Comparison of ENCODE assay signal across 27 mouse cellular contexts in the genomic region with DNA sequence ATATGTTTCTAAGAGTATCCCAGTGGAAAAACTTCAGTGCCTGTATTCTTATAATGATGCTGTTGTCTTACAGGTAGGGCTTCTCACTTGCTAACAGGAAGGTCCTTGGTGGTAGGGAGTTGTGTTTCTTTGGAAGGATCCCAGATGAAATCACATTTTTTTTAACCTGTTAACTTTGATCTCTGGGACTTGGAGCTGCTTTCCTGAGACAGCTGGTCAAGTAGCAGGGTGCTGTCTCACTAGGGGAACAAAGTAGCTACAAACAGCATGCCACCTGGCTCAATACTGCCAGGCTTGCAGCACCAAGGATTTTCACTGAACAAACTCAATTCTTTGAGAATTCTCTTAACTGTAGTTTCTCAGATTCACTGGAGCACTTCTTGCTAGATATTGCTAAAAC. TPM values are rescaled to one million over a fixed set of nuclear protein-coding genes. Genes with fewer than 3 reads are reported as not detected.
A peak's percentile ranks its signal among the peaks of the same experiment; 100 is the strongest.
DNase-seq lines count a peak whose midpoint lies in the region; ATAC-seq lines count a peak whose summit lies in the region.
"Had no signal": no experiment of that assay in that cellular context is flagged by ENCODE, and none has a peak within 500 bp of the region (broad histone marks: within the 10 kb centered on the region; RNA-seq: fewer than 3 reads in every experiment).

No protein-coding gene starts in this region.

- no peaks in the 10 kb centered on the region for H3K9me3 ChIP-seq in stomach, embryonic 16.5 days (replicated peaks; ENCODE audit: control insufficient read depth, low read length)
- H3K9me3 ChIP-seq: embryonic facial prominence, embryonic 15.5 days; hindbrain, embryonic 10.5 days; limb, embryonic 13.5 days; liver, embryonic 13.5 days; lung, embryonic 15.5 days; neural tube, embryonic 12.5 days had no signal

- H3K9ac ChIP-seq in stomach, embryonic 16.5 days (ENCODE audit: low read length), result no peak overlapping the region
- H3K9ac ChIP-seq: embryonic facial prominence, embryonic 15.5 days; limb, embryonic 13.5 days; liver, embryonic 13.5 days; lung, embryonic 15.5 days; neural tube, embryonic 12.5 days had no signal

- no peaks in the 10 kb centered on the region; the same call in 1 of the 2 replicates for H3K36me3 ChIP-seq in stomach, embryonic 16.5 days (ENCODE audit: control insufficient read depth, insufficient read depth, low read length)
- H3K36me3 ChIP-seq: lung, embryonic 15.5 days; neural tube, embryonic 12.5 days had no signal

- H3K27me3 ChIP-seq in stomach, embryonic 16.5 days (ENCODE audit: control insufficient read depth, insufficient read depth, low read length), result no peaks in the 10 kb centered on the region
- H3K27me3 ChIP-seq: embryonic facial prominence, embryonic 15.5 days; limb, embryonic 13.5 days; liver, embryonic 13.5 days; neural tube, embryonic 12.5 days had no signal

- no peak overlapping the region for H3K4me3 ChIP-seq in stomach, embryonic 16.5 days (replicated peaks; ENCODE audit: low read length)
- H3K4me3 ChIP-seq: embryonic facial prominence, embryonic 15.5 days; gastrocnemius, adult 2 months; hindbrain, embryonic 10.5 days; layer of hippocampus, adult 2 months; limb, embryonic 13.5 days; liver, embryonic 13.5 days; lung, embryonic 15.5 days; neural tube, embryonic 12.5 days had no signal

- peak overlapping the region; percentile 15; the same call in 1 of the 2 replicates for H3K27ac ChIP-seq in stomach, embryonic 16.5 days (ENCODE audit: low read length)
- H3K27ac ChIP-seq: embryonic facial prominence, embryonic 15.5 days; gastrocnemius, adult 2 months; hindbrain, embryonic 10.5 days; layer of hippocampus, adult 2 months; limb, embryonic 13.5 days; liver, embryonic 13.5 days; lung, embryonic 15.5 days; neural tube, embryonic 12.5 days had no signal

- H3K4me2 ChIP-seq in stomach, embryonic 16.5 days (ENCODE audit: low read depth, low read length), result no peak overlapping the region
- H3K4me2 ChIP-seq: embryonic facial prominence, embryonic 15.5 days; heart, embryonic 11.5 days; limb, embryonic 13.5 days; liver, embryonic 13.5 days; lung, embryonic 15.5 days; neural tube, embryonic 12.5 days had no signal

- intact Hi-C loops in left cerebral cortex, postnatal 4 days (cut with DNase I), result no loop called here
- intact Hi-C loops in left cerebral cortex, postnatal 25 days (cut with DNase I), result no loop called here

- peak; percentile 70 for ATAC-seq in cerebellum, adult (ENCODE audit: insufficient number of reproducible peaks, low FRiP score, low TSS enrichment)
- no peak for ATAC-seq in stomach, embryonic 16.5 days (ENCODE audit: insufficient read depth, low FRiP score)
- ATAC-seq: activated CD4-positive, CD25-positive, alpha-beta regulatory T cell, adult 4 months; forebrain, embryonic 14.5 days had no signal

- H3K4me1 ChIP-seq in stomach, embryonic 16.5 days (ENCODE audit: control insufficient read depth, insufficient read depth, low read length), result peaks cover 30% of the 10 kb centered on the region
- H3K4me1 ChIP-seq: lung, embryonic 15.5 days had no signal

- no peak for DNase-seq in cerebellum, postnatal 4 days (ENCODE audit: low spot score in 2 of 2)
- DNase-seq in left cerebral cortex, postnatal 4 days, result peak; percentile 29
- DNase-seq in left cerebral cortex, postnatal 25 days (ENCODE audit: low spot score in 2 of 2), result no peak
- peak; percentile 85 for DNase-seq in cerebellum, adult 9-10 months
- no peak for DNase-seq in urinary bladder, postnatal 36 days (ENCODE audit: low spot score in 2 of 2)
- DNase-seq in lung, postnatal 36 days, result no peak
- DNase-seq: adrenal gland, postnatal 14 days; gastrocnemius, adult 2 months; kidney, postnatal 14 days; liver, embryonic 13.5 days; lung, postnatal 4 days; midbrain, embryonic 14.5 days; retina, postnatal 1 day; right cerebral cortex, postnatal 25 days; spleen, adult 18-20 months; thymus, postnatal 4 days had no signal

RNA-seq across cellular contexts. Expression of gene Lgr4, which starts 10.4 kb away (rescaled TPM):
- 10 to 100 TPM; 17.1 to 20.1 TPM for total RNA-seq in left cerebral cortex, postnatal 4 days (2021)
- total RNA-seq in left cerebral cortex, postnatal 25 days (2021), result 10 to 100 TPM; 24.3 to 27.4 TPM
- 17.6 and 18.2 TPM in 2 replicates for polyA plus RNA-seq in stomach, embryonic 16.5 days (2015; fragmentation: Nextera tagmentation; extraction: Ambion mirVana)

RNA-seq across cellular contexts. Expression of gene Lin7c, which starts 37.2 kb away (rescaled TPM):
- 100 to 1,000 TPM; 230 to 234 TPM for total RNA-seq in left cerebral cortex, postnatal 4 days (2021)
- 10 to 100 TPM; 74.6 to 75.6 TPM for total RNA-seq in left cerebral cortex, postnatal 25 days (2021)
- polyA plus RNA-seq in stomach, embryonic 16.5 days (2015; fragmentation: Nextera tagmentation; extraction: Ambion mirVana), result 73.3 and 75.3 TPM in 2 replicates

Comparison
In these comparisons a context has a peak if more than half of its experiments do, and no peak if none do; other contexts are left out.
1. DNase-seq: peak in left cerebral cortex, postnatal 4 days (single experiment) and cerebellum, adult 9-10 months (single experiment); none in cerebellum, postnatal 4 days (0 of 2), left cerebral cortex, postnatal 25 days (0 of 2), urinary bladder, postnatal 36 days (0 of 2) and lung, postnatal 36 days (single experiment).